Mouse (Mus musculus) embryonic fibroblast, embryonic 13.5 days (primary cell): ENCODE data around the gene Cdh18.

Experiments used
- CTCF ChIP-seq: IDR thresholded peaks from 2 replicates; pipeline ENCODE4 v1.5.1; 2011; ENCODE audit warnings: mild to moderate bottlenecking, control low read depth, low read length, moderate library complexity, borderline replicate concordance; ENCODE audit not compliant: insufficient read depth
- POLR2A ChIP-seq: IDR thresholded peaks from 2 replicates; pipeline ENCODE4 v1.6.1; 2011; ENCODE audit warnings: low read depth, mild to moderate bottlenecking, control low read depth, low read length, moderate library complexity

GRCm38 (mm10) chr15:22897724-22898123 lies 348.9 kb downstream of the Cdh18 start:
- TF ChIP-seq CTCF = no peak
- TF ChIP-seq POLR2A = no peak
